Mouse (Mus musculus): ENCODE data around the gene Soat1.

- TF ChIP-seq CTCF (conservative IDR thresholded peaks at IDR 0.05; ENCODE audit: low read length) (no peak), POU5F1 (IDR thresholded peaks at IDR 0.05; ENCODE audit: borderline replicate concordance, low read length) (no peak)
These were observed 70.9 kb downstream of the Soat1 start for GRCm38 (mm10) chr1:156403251-156403650.

Data from E14TG2a.4 (cell line).